Mouse (Mus musculus) testis, adult 2 months (tissue): Measurements from ENCODE around the gene Nif3l1. TPM values are rescaled to one million over a fixed set of nuclear protein-coding genes. Genes with fewer than 3 reads are reported as not detected.

Source experiments
- H3K27ac ChIP-seq: fragments of 200-500 bp; 2 replicates; pipeline ENCODE4 v1.5.1; 2012; ENCODE audit warnings: low read depth, low read length; ENCODE audit not compliant: control insufficient read depth, insufficient read depth
- H3K27me3 ChIP-seq: fragments of 200-500 bp; 2 replicates; pipeline ENCODE4 v1.6.1; 2012; ENCODE audit warnings: mild to moderate bottlenecking, low read length, moderate library complexity; ENCODE audit not compliant: control insufficient read depth, insufficient read depth
- H3K36me3 ChIP-seq: fragments of 200-500 bp; 2 replicates; pipeline ENCODE4 v1.6.1; 2012; ENCODE audit warnings: mild to moderate bottlenecking, low read length; ENCODE audit not compliant: control insufficient read depth, insufficient read depth
- H3K4me1 ChIP-seq: fragments of 200-500 bp; 2 replicates; pipeline ENCODE4 v1.6.1; 2012; ENCODE audit warnings: low read length; ENCODE audit not compliant: control insufficient read depth, insufficient read depth
- H3K4me3 ChIP-seq: fragments of 200-500 bp; 2 replicates; pipeline ENCODE4 v1.5.1; 2012; ENCODE audit warnings: low read depth, mild to moderate bottlenecking, low read length, moderate library complexity, mixed read lengths; ENCODE audit not compliant: control insufficient read depth
- CTCF ChIP-seq: fragments of 200-500 bp; IDR thresholded peaks from 2 replicates; pipeline ENCODE4 v1.5.1; 2012; ENCODE audit warnings: low read depth, mild to moderate bottlenecking, inconsistent platforms, low read length, moderate library complexity; ENCODE audit not compliant: control insufficient read depth, insufficient read depth, insufficient replicate concordance
- POLR2A ChIP-seq: fragments of 200-500 bp; IDR thresholded peaks from 2 replicates; pipeline ENCODE4 v1.6.1; 2012; ENCODE audit warnings: low read depth, mild to moderate bottlenecking, inconsistent platforms, low read length, moderate library complexity; ENCODE audit not compliant: control insufficient read depth
- polyA plus RNA-seq: library from polyadenylated mRNA; depleted of rRNA; stranded (reverse); fragments of >200 nt; gene quantifications from 2 replicates; pipeline ENCODE4 v1.2.3, GENCODE M21; 2012; rRNA removed

The Nif3l1 gene
- polyA plus RNA-seq, 1 experiment: 8.3 TPM

GRCm38 (mm10) chr1:58504577-58505254 lies 59.8 kb downstream of the Nif3l1 start, which contains the start of gene Orc2:
Gene Orc2, minus strand, starts transcription at chr1:58505109.
- peak within 1 kb of the TSS; percentile 93 for H3K4me3 ChIP-seq
- H3K4me1 ChIP-seq: peaks cover 2% of the 10 kb centered on the region
- peak within 1 kb of the TSS; percentile 50 for H3K27ac ChIP-seq
- TF ChIP-seq CTCF: no peak
- peak; percentile 62 for TF ChIP-seq POLR2A
- H3K27me3 ChIP-seq: no peaks in the 10 kb centered on the region
- H3K36me3 ChIP-seq: no peaks in the 10 kb centered on the region

- no peak overlapping the region for H3K4me3 ChIP-seq
- no peak overlapping the region for H3K27ac ChIP-seq
- no peaks in the 10 kb centered on the region for H3K27me3 ChIP-seq
- peaks cover 2% of the 10 kb centered on the region for H3K4me1 ChIP-seq
- H3K36me3 ChIP-seq: no peaks in the 10 kb centered on the region
- TF ChIP-seq CTCF: no peak
- TF ChIP-seq POLR2A: no peak
Measured at GRCm38 (mm10) chr1:58507249-58507648, 62.3 kb downstream of the Nif3l1 start.

Other genes starting within 250 kb of the Nif3l1 start
- gene Aox4, start 234.8 kb upstream of the Nif3l1 start, polyA plus RNA-seq: 1.0 and 1.6 TPM in 2 replicates
- gene Aox2, start 166.8 kb upstream of the Nif3l1 start, polyA plus RNA-seq: 0.27 and 0.31 TPM in 2 replicates
- 92.7 and 99.2 TPM in 2 replicates for gene Bzw1, start 52.3 kb upstream of the Nif3l1 start, polyA plus RNA-seq
- gene Clk1, start 21.1 kb upstream of the Nif3l1 start, polyA plus RNA-seq: 20.8 and 27.8 TPM in 2 replicates
- 13.4 and 14.8 TPM in 2 replicates for gene Ppil3, start 335 bp downstream of the Nif3l1 start, polyA plus RNA-seq
- gene Orc2, start 60.0 kb downstream of the Nif3l1 start, polyA plus RNA-seq: 10.5 and 12.8 TPM in 2 replicates
- gene Fam126b, start 141.2 kb downstream of the Nif3l1 start, polyA plus RNA-seq: 2.6 and 3.8 TPM in 2 replicates
- gene Ndufb3, start 141.2 kb downstream of the Nif3l1 start, polyA plus RNA-seq: 37.6 and 40.4 TPM in 2 replicates